In the genomic region with DNA sequence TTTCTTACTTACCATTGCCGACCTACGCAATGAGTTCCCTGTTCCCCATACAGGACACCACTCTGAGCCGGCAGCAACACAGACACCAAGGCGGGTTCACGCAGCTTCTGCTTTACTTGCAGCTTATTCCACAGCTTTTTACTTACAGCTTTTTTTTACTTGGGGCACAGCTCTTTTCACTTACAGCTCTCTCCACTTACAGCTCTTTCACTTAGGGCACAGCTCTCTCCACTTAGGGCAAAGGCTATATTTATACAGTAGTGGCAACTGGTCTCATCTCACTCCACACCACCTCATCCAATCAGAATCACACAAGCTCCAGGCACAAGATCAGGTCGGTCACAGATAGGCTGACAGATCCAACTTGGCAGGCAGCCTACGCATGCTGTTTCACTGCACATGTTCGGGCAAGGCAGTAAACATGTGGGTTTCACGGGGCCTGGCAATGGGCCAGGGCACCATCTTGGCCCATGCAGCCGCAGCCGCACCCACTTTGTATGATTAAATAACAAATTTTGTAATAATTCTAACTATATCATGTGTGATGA, we compare ENCODE assay signal across 9 mouse cellular contexts.
DNase-seq lines count a peak whose midpoint lies in the region; ATAC-seq and TF ChIP-seq lines count a peak whose summit lies in the region.
"Had no signal": no experiment of that assay in that cellular context is flagged by ENCODE, and none has a peak within 500 bp of the region (broad histone marks: within the 10 kb centered on the region; RNA-seq: fewer than 3 reads in every experiment).

No protein-coding gene starts in this region.

- H3K4me3 ChIP-seq in heart, embryonic 11.5 days (ENCODE audit: low read depth, low read length), result no peak overlapping the region
- H3K4me3 ChIP-seq in forebrain, embryonic 16.5 days (replicated peaks; ENCODE audit: low read length), result no peak overlapping the region
- no peak overlapping the region for H3K4me3 ChIP-seq in kidney, adult 2 months (ENCODE audit: insufficient read depth, low read depth, low read length)

- no peak overlapping the region for H3K27ac ChIP-seq in heart, embryonic 11.5 days (ENCODE audit: low read depth, low read length)
- no peak overlapping the region for H3K27ac ChIP-seq in forebrain, embryonic 16.5 days (ENCODE audit: low read length)
- no peak overlapping the region for H3K27ac ChIP-seq in kidney, adult 2 months (ENCODE audit: insufficient read depth, low read depth, low read length)

- H3K4me2 ChIP-seq in heart, embryonic 11.5 days, result no peak overlapping the region
- H3K4me2 ChIP-seq in forebrain, embryonic 16.5 days (ENCODE audit: low read length), result no peak overlapping the region

- ATAC-seq in heart, embryonic 11.5 days (replicated peaks; ENCODE audit: insufficient number of reproducible peaks, low FRiP score, low TSS enrichment), result no peak
- ATAC-seq in forebrain, embryonic 16.5 days, result peak; percentile 59
- ATAC-seq in megakaryocyte-erythroid progenitor cell, adult 5-6 weeks (replicated peaks; ENCODE audit: low FRiP score, low TSS enrichment, poor library complexity, severe bottlenecking), result peak; percentile 46

- H3K36me3 ChIP-seq in heart, embryonic 11.5 days (ENCODE audit: control insufficient read depth, insufficient read depth, low read length), result no peaks in the 10 kb centered on the region
- H3K36me3 ChIP-seq in forebrain, embryonic 16.5 days (ENCODE audit: control insufficient read depth, insufficient read depth), result no peaks in the 10 kb centered on the region
- no peaks in the 10 kb centered on the region for H3K36me3 ChIP-seq in kidney, adult 2 months (ENCODE audit: control insufficient read depth, insufficient read depth, low read length)
- H3K36me3 ChIP-seq: G1E had no signal

- H3K27me3 ChIP-seq in heart, embryonic 11.5 days (ENCODE audit: control insufficient read depth, insufficient read depth, low read length), result no peaks in the 10 kb centered on the region
- no peaks in the 10 kb centered on the region for H3K27me3 ChIP-seq in forebrain, embryonic 16.5 days (replicated peaks; ENCODE audit: control insufficient read depth, insufficient read depth, low read length)
- H3K27me3 ChIP-seq in kidney, adult 2 months (replicated peaks; ENCODE audit: control insufficient read depth, insufficient read depth, low read length), result no peaks in the 10 kb centered on the region

- H3K4me1 ChIP-seq in heart, embryonic 11.5 days (ENCODE audit: control insufficient read depth, insufficient read depth, low read length), result no peaks in the 10 kb centered on the region
- peaks cover 4% of the 10 kb centered on the region; the same call in 1 of the 2 replicates for H3K4me1 ChIP-seq in forebrain, embryonic 16.5 days (replicated peaks; ENCODE audit: control insufficient read depth, insufficient read depth, low read length)
- no peaks in the 10 kb centered on the region for H3K4me1 ChIP-seq in kidney, adult 2 months (ENCODE audit: control insufficient read depth, insufficient read depth, low read length)

- TF ChIP-seq POLR2A in kidney, adult 2 months (IDR thresholded peaks at IDR 0.05; ENCODE audit: low read depth, low read length), result no peak

- 81% methylated on average over 11 of the region's 11 CpGs for WGBS in heart, embryonic 11.5 days (ENCODE audit: insufficient replicate concordance)
- WGBS in forebrain, embryonic 16.5 days, result 56% methylated on average over 11 of the region's 11 CpGs
- WGBS in kidney, adult 2 months, result 85% methylated on average over 11 of the region's 11 CpGs

- no peak for TF ChIP-seq CTCF in kidney, adult 2 months (conservative IDR thresholded peaks at IDR 0.05; ENCODE audit: insufficient read depth, insufficient read length, low read depth, low read length)

- no peaks in the 10 kb centered on the region for H3K9me3 ChIP-seq in heart, embryonic 11.5 days (replicated peaks; ENCODE audit: control insufficient read depth, low read length)
- no peaks in the 10 kb centered on the region for H3K9me3 ChIP-seq in forebrain, embryonic 16.5 days (ENCODE audit: control insufficient read depth, low read length)
- H3K9me3 ChIP-seq: G1E had no signal

- peak; percentile 2 to 4 for DNase-seq in heart, adult 18-20 months
- peak; percentile 19 for DNase-seq in retina, postnatal 1 day
- no peak for DNase-seq in retina, embryonic 14.5 days (ENCODE audit: low spot score)
- DNase-seq in adrenal gland, adult 18-20 months (ENCODE audit: low spot score in 2 of 2), result no peak
- DNase-seq in kidney, adult 2 months, result no peak

- no peak overlapping the region for H3K9ac ChIP-seq in heart, embryonic 11.5 days (ENCODE audit: low read depth, low read length)
- no peak overlapping the region for H3K9ac ChIP-seq in forebrain, embryonic 16.5 days (replicated peaks; ENCODE audit: low read depth, low read length)

Comparison
In these comparisons a context has a peak if more than half of its experiments do, and no peak if none do; other contexts are left out.
1. DNase-seq: peak in heart, adult 18-20 months (2 of 2) and retina, postnatal 1 day (single experiment); none in retina, embryonic 14.5 days (single experiment), adrenal gland, adult 18-20 months (0 of 2) and kidney, adult 2 months (single experiment).